Mouse (Mus musculus): ENCODE results near the gene Inpp5k.
"Not testable (repeated sequence)": the region's sequence is repeated elsewhere in the genome, so short reads cannot be mapped to it uniquely, and the experiment has no call there.

Inpp5k gene

DNA sequence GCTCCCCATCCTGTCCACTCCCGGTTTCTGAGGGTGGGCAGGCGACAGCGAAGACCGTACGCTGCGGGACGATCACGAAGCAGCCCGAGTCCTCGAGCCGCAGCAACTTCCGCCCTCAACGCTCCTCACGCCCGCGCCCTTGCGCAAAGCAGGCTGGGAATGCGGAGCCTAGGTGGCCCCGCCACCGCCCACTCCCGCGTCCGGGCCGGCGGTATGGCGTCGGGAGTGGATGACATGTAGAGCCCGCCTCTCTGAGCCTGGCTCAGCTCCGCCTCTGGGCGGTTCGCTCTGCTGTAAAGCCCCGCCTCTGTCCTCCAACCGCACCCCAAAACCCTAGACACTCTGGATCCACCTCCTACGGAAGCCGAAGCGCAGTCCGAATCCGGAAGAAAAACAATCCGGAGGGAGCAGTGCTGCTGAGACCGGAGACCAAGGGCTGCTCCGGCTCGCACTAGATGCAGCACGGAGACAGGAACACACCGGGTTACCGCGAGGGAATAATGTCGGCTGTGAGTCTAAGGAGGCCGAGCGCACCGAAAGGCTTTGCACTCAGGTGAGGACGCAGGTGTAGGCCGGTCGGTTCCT is at the start of gene Inpp5k:
Gene Inpp5k, plus strand, starts transcription at position 344 of the 585 bp plus-strand sequence.
- peak; percentile 74 for DNase-seq (ENCODE audit: low spot score)

DNA sequence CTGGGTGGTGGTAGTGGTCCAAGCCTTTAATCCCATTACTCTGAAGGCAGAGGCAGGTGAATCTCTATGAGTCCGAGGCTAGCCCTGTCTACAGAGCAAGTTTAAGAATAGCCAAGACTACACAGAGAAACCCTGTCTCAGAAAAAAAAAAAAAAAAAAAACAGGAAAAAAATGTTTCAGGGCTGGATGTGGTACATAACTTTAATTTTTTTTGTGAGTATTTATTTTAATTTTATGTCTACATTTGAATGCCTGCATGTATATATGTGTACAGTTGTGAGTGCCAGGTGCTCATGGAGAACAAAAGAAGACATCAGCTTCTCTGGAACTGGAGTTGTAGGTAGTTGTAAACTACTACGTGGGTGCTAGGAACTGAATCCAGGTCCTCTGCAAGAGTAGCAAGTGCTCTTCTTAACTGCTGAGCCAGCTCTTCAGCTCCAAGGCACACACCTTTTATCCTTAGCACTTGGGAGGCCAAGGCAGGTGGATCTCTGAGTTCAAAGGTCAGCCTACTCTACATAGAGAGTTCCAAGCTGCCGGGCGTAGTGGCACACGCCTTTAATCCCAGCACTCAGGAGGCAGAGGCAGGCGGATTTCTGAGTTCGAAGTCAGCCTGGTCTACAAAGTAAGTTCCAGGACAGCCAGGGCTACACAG is 49.2 kb upstream of the Inpp5k start:
- no peak for DNase-seq (ENCODE audit: low spot score)

DNA sequence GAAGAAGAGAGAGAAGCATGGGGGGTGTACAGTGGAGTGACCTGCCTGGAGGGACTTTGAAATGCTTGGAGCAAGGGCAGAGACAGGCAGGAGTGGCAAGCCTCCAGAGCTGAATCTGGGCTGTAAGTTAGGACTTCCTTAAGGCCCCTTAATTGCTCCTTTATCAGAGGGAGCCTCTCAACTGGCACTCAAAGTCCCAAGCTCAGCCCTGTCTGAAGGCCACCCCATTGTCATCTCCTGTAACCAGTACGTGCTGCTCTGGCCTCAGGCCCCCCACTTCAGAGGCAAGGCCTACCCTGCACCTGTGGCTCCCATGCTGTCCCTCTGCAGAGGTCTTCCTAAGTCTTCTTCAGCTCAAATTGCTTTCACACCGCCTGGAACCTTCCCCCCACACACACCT is 47.3 kb upstream of the Inpp5k start:
- DNase-seq (ENCODE audit: low spot score) = no peak

DNA sequence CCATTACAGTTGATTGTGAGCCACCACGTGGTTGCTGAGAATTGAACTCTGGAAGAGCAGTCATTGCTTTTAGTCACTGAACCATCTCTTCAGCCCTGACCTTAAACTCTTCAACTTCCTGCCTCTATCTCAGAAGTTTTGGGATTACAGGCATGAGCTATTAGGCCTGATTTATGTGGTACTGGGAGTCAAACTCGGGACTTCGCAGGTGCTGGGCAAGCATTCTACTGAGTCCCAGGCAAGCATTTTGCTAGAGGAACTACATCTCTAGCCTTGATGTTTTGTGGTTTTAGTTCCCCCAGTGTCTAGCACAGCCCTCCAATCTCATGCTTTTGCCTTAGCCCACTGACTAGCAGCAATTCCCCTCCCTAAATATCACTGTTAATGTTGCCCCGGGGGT is 45.7 kb upstream of the Inpp5k start:
- DNase-seq (ENCODE audit: low spot score) = no peak

DNA sequence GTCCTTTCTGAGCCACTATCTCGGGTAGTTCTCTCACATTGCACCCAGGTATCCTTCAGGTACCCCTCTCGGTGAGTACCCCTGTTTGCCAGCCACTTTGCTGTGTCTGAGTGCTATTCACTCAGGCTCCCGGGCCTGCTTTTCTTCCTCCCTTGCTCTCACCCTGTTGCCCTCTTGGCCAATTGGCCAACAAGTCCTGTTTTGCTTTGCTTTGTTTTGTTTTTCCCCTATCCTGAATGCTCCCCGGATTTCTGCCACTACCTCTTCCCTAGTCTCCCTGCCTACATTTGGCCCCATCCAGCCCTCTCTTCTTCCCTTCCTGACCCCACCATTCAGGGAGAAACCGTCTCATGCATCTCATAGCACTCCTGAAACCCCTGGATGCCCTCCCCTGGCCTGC is 44.8 kb upstream of the Inpp5k start:
- DNase-seq (ENCODE audit: low spot score) = no peak

DNA sequence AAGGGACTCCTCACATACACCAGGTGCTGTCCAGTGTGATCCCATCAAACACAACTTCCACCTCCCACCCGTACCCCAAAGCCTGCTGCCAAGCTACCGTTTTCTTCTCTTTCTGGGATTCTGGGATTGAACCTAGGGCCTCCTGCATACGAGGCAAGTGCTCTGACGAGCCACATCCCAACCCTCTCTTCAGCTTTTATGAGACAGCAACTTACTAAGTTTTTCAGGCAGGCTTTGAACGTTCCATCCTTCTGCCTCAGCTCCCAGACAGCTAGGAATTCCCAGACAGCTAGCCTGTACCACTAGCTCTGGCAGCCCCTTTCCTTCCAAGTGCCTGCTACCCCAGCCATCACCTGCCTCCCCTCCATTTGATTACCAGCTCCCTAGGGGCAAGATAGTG is 43.8 kb upstream of the Inpp5k start:
- no peak for DNase-seq (ENCODE audit: low spot score)

DNA sequence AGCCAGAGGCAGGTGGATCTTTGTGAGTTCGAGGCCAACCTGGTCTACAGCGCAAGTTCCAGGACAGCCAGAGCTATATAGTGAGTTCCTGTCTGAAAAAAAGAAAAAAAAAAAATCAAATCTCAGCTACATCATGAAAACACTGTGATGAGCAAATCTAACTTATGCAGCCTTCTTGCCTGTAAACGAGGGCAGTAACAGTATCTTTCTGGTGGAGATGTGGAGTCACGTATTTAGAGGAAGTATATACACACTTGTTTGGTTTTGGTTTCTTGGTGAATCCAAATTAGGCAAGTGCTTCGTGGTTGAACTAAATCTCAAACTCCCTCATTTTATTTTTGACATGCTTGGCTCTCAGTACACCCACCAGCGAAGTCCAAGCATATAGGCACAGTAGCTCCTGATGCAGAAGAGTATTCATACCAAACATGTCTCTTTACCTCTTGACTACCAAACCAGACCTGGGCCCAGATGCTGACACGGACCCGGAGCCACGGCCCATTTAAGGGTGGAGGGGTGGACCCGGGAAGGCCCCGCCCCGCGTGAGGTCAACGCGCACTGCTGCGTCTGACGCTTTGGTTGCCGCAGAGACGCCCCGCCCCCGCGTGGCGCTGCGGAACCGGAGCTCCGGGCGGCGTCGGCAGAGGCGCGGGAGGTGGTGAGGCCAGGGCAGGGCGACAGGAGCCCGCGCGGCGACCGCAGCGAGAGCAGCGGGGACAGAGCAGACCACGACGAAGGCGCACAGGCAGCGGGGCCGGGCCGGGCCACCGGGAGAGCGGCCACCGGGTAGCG is 43.1 kb upstream of the Inpp5k start, which contains the start of gene Pitpna:
Gene Pitpna, plus strand, starts transcription at position 605 of the 792 bp plus-strand sequence.
- DNase-seq (ENCODE audit: low spot score) = peak; percentile 75

DNA sequence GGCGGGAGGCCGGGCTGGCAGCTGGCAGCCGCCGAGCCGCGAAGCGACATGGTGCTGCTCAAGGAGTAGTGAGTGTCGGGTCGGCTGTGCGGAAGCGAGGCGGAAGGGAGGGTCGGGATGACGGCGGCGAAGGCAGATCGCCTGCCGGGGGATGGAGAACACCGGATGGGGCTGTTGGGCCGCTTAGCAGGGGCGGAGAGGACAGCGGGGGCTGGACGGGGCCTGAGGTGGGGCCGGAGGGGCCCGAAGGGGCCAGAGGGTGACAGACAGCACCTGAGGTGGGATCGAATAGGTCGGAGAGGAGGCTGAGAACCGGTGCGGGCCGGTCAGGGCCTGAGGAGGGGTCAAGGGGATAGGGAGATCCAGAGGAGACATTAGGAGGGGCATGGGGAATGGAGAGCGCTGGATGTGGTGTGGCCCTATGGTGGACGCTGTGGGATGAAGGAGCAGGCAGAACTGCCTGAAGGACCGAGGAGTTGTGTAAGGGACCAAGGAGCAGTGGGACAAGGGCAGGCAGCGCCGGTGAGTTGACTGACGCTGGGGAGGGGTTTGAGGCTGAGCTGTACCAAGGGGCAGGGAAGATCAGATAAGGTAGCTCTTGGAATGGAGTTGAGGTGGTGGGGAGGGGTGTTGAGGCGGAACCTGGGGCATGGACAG is 42.4 kb upstream of the Inpp5k start:
- no peak for DNase-seq (ENCODE audit: low spot score)

DNA sequence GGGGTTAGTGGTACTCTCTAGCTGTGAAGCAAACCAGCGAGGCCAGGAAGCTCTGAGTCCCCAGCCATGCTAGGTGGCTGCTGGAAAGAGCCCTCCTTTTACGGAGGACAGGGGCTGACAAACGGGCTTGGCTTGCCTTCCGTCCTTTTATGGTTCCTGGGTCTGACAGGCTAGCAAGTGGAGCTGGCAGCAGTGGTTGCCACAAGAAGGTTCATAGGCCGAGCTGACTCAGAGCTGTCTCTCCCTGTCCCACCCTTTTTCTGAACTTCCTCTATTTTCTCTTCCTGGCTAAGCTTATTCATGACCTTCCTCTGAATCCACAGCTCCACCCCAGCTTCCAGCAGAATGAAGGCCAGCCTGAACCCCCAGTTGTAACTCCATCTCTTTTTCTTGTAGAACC is 38.2 kb upstream of the Inpp5k start:
- no peak for DNase-seq (ENCODE audit: low spot score)

DNA sequence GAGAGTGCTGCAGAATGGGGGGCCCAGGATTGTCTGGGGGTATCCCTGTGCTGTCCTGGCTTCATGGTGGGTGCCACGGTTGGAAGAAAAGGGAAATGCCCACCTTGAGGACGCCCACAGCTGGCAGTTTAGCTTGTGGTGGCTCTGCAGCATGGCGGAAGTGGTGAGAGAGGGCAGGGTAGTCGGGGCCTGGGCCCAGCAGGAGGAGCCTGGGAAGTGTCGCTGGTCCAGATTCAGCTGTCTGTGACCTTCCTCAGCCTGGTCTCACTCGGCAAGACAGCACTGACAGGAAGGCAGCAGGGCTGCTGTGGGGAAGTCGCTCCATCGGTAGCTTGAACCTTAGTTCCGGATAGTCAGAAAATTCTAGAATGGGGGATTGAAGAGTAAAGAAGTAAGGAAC is 36.4 kb upstream of the Inpp5k start:
- DNase-seq (ENCODE audit: low spot score) = no peak

DNA sequence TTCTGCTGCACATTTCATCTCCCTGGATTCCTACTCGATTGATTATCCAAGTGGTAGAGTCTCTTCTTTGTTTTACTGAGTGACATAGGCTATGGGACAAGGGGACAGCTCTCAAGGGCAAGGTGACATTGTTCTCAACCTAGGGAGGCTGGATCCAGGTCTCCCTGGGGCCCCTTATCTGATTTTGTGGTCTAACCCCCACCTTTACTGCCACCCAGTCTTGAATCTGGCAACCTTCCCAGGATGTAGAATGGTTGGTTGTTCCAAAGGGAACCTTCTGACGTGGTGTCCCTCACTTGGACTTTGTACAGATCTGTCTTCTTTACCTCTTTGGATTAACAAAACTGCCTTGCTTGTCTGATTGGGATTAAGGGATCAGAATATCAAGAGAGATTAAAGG is 35.4 kb upstream of the Inpp5k start:
- no peak for DNase-seq (ENCODE audit: low spot score)

DNA sequence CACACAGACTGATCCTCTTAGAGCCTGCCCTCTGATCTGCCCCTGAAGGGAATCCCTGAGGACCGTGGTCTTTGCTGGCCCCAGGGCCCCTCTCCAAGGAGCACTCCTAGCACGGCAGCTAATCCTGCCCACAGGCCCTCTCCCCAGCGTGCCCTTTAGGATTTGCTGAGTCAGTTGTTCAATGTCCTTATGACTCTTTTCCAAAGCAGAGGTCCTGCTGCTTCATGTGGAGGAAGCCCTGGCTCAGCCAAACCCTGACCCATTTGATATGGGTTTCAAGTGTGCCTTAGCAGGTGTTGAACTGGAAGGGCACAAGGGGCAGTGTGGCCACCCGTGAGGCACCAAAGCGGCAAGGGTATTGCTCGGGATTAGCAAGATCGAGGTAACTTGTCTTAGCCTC is 35.0 kb upstream of the Inpp5k start:
- no peak for DNase-seq (ENCODE audit: low spot score)

DNA sequence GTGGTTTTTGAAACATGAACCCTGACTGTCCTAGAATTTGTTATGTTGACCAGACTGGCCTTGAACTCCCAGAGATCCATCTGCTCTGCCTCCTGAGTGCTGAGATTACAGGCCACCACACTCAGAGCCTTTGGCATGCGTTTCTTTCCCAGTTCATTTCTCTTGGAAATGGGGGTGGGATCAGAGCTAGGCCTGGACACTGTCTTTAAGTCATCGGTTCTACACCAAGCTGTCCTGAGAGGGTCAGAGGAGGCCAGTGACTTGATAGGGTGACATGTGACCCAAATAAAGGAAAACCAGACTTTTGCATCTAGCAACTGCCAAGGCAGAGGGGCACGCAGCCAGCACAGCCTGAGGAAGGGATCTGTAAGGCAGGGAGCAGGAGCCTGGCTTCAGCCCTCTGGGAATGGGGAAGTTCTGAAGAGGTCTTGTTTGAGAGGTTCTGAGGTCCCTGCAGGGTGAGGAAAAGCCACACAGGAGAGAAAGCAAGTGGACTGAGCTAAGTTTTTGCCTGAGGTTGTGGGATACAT is 34.0 kb upstream of the Inpp5k start:
- no peak for DNase-seq (ENCODE audit: low spot score)

DNA sequence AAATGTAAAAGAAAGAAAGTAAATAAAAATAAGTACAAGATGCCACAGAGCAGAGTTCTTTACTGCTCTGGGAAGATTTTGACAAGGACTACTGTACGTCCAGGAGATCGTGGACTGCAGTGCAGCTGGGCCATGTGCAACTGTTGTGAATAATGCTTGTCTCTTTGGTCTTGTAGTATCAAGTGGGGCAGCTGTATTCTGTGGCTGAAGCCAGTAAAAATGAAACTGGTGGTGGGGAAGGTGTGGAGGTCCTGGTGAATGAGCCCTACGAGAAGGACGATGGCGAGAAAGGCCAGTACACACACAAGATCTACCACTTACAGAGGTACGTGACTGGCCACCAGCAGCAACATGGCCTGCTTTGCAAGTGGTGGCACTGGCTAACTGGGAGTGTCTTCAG is 32.8 kb upstream of the Inpp5k start:
- DNase-seq (ENCODE audit: low spot score) = no peak

DNA sequence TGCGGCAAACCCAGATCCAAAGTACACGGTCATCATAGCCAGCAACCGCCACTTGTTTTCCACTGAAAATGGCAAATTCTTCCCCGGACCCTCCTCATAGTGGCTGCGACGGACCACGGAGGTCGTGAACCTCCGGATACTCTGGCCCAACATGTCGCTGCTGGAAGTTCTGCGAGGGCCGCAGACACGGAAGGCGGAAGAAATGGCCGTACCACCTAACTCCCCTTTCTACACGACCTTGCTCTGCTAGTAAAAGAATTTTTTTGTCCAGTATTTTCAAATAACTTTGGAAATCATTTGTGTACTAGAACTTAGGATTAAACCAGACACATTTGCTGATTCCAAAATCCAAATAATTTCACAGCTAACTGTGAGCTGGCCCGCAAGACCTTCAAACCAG is 31.0 kb upstream of the Inpp5k start:
- not testable (repeated sequence) for DNase-seq (ENCODE audit: low spot score)

DNA sequence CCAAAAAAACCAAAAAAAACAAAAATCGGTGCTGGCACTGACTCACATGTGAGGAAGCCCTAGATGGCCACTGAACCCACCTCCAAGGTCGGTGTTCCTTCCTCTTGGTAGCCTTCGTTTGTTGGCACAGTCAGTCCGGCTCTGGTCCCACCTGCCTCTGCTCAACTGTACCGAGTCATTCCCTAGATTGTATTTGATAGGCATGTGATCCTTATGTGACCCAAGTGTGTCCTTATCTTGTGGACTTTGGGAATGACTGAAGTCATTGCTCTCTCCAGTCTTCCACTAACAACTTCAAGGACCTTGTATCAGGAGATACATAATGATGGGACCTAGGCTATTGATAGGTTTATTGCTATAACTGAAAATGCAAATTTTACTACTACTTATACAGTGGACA is 26.0 kb upstream of the Inpp5k start:
- DNase-seq (ENCODE audit: low spot score) = no peak

DNA sequence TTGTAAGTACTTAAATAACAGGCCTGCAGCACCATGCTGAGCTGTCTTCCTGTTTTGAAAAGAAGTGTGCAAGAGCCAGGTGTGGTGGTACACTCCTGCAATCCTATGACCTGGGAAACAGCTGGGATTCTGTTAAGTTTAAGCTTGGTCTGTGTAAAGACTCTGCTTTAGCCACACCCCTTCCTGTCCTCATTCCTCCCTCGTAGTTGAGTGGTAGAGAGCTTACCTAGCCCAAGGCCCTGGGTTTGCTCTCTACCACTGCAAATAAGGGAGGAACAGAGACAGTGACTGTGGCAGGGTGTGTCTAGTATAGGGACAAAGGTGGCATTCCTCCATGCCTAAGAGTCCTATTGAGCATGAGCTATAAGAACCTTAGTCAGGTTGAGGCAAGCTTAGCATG is 25.5 kb upstream of the Inpp5k start:
- DNase-seq (ENCODE audit: low spot score) = no peak

DNA sequence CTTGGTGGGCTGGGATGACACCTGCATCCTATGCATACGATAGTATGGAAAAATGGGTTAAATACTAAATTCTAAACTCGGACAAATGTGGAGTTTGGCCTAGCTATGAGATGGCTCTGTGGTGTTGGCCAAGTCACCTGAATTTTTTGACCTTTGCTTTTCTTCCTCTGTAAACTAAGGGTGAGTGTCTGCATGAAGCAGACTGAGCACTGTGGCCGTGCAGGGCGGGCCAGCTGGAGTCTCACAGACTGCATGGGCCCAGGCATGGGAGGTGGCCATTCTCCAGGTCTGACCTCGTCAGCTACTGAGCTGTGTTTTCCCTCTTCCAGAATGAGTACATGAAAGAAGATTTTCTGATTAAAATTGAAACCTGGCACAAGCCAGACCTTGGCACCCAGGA is 22.0 kb upstream of the Inpp5k start:
- DNase-seq (ENCODE audit: low spot score) = no peak

DNA sequence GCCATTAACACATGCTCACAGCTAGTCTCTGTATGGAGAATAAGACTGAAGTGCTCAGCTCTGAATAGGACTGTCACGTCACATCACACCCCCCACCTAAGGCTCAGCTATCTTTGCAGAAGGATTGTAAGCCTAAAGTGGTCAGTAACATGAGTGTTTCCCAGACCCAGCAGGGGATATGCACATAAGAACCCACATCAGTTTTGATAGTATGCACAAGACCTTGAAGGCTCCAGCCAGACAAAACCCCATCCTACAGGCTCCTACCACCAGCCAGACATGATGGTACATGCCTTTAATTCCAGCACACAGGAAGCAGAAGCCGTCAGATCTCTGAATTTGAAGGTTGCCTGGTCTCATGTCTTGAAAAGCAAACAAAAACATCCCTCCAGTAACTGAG is 20.8 kb upstream of the Inpp5k start:
- DNase-seq (ENCODE audit: low spot score) = no peak

DNA sequence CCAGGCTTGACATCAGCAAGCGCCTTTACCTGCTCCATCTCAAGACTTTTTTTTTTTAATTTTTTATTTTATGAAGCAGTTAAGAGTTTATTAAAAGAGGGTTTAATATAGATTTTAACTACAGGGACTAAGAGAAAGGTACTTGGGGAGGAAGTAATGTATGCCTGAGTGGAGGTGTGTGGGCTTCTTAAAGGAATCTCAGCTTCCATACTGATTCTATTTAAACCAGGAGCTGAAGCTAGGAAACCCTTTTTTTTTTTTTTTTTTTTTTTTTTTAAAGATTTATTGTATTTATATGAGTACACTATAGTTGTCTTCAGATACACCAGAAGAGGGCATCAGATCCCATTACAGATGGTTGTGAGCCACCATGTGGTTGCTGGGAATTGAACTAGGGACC is 16.0 kb upstream of the Inpp5k start:
- no peak for DNase-seq (ENCODE audit: low spot score)

DNA sequence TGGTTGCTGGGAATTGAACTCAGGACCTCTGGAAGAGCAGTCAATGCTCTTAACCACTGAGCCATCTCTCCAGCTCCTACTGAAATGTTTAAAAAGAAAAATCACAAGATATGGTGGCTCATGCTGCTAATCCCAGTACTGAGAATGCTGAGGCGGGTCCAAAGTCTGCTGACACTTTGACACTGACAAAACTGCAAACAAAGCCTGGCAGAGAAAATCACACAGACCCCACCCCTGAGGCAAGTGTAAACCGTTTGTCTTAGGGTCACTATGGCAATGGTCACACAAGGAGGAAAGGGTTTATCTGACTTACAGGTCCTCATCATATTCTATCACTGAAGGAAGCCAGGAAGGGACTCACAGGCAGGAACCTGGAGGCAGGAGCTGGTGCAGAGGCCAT is 15.2 kb upstream of the Inpp5k start:
- no peak for DNase-seq (ENCODE audit: low spot score)

DNA sequence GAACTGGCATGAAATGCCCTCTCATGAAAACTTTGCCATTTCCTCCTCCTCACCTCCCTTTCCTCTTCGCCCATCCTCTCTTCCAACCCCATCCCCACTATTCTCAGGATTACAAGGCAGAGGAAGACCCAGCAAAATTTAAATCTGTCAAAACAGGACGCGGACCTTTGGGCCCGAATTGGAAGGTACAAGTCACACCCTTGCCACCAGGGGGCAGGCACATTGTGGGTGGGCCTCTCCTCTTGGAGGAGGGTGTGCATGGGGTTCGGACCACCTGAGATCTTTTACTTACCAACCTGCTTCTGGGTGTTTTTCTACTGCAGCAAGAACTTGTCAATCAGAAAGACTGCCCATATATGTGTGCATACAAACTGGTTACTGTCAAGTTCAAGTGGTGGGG is 11.7 kb upstream of the Inpp5k start:
- DNase-seq (ENCODE audit: low spot score) = no peak

Measured in urinary bladder, postnatal 10 days (tissue).